Mouse (Mus musculus): ENCODE data around the gene Zfp740.

The Zfp740 gene

GRCm38 (mm10) chr15:102192271-102192812 is 10.7 kb upstream of the Zfp740 start:
- DNase-seq (ENCODE audit: low spot score in 2 of 2) = no peak

GRCm38 (mm10) chr15:102192820-102193386 is 10.1 kb upstream of the Zfp740 start:
- DNase-seq (ENCODE audit: low spot score in 2 of 2) = no peak

GRCm38 (mm10) chr15:102193652-102194051 is 9.4 kb upstream of the Zfp740 start:
- no peak for DNase-seq (ENCODE audit: low spot score in 2 of 2)

- DNase-seq (ENCODE audit: low spot score in 2 of 2) = no peak
Measured at GRCm38 (mm10) chr15:102194439-102194838, 8.6 kb upstream of the Zfp740 start.

GRCm38 (mm10) chr15:102195373-102195772 is 7.7 kb upstream of the Zfp740 start:
- DNase-seq (ENCODE audit: low spot score in 2 of 2) = no peak

GRCm38 (mm10) chr15:102198841-102199240 is 4.2 kb upstream of the Zfp740 start:
- no peak for DNase-seq (ENCODE audit: low spot score in 2 of 2)

- DNase-seq (ENCODE audit: low spot score in 2 of 2) = peak; percentile 62 to 75
Measured at GRCm38 (mm10) chr15:102203835-102204381, 859 bp downstream of the Zfp740 start.

- DNase-seq (ENCODE audit: low spot score in 2 of 2) = no peak
Measured at GRCm38 (mm10) chr15:102204674-102205505, 1.8 kb downstream of the Zfp740 start, which contains the start of gene Csad. Csad (minus strand) TSS chr15:102204724.

- peak; percentile 34 to 35 for DNase-seq (ENCODE audit: low spot score in 2 of 2)
Measured at GRCm38 (mm10) chr15:102205779-102206178, 2.7 kb downstream of the Zfp740 start.

GRCm38 (mm10) chr15:102207351-102207750 is 4.3 kb downstream of the Zfp740 start:
- no peak for DNase-seq (ENCODE audit: low spot score in 2 of 2)

GRCm38 (mm10) chr15:102208092-102208561 is 5.1 kb downstream of the Zfp740 start:
- no peak for DNase-seq (ENCODE audit: low spot score in 2 of 2)

GRCm38 (mm10) chr15:102209114-102209513 is 6.1 kb downstream of the Zfp740 start:
- no peak for DNase-seq (ENCODE audit: low spot score in 2 of 2)

GRCm38 (mm10) chr15:102210816-102211215 is 7.8 kb downstream of the Zfp740 start:
- no peak for DNase-seq (ENCODE audit: low spot score in 2 of 2)

GRCm38 (mm10) chr15:102211895-102212294 is 8.8 kb downstream of the Zfp740 start:
- DNase-seq (ENCODE audit: low spot score in 2 of 2) = no peak

GRCm38 (mm10) chr15:102214132-102214531 is 11.1 kb downstream of the Zfp740 start:
- no peak for DNase-seq (ENCODE audit: low spot score in 2 of 2)

GRCm38 (mm10) chr15:102215624-102216023 is 12.6 kb downstream of the Zfp740 start:
- DNase-seq (ENCODE audit: low spot score in 2 of 2) = no peak

- no peak for DNase-seq (ENCODE audit: low spot score in 2 of 2)
Measured at GRCm38 (mm10) chr15:102216459-102217228, 13.6 kb downstream of the Zfp740 start.

GRCm38 (mm10) chr15:102217325-102217724 is 14.3 kb downstream of the Zfp740 start:
- DNase-seq (ENCODE audit: low spot score in 2 of 2) = no peak

GRCm38 (mm10) chr15:102222386-102222785 is 19.3 kb downstream of the Zfp740 start:
- DNase-seq (ENCODE audit: low spot score in 2 of 2) = no peak

GRCm38 (mm10) chr15:102224186-102224991 is 21.3 kb downstream of the Zfp740 start:
- DNase-seq (ENCODE audit: low spot score in 2 of 2) = peak in 1 of 2 experiments; percentile 72
